Mouse (Mus musculus): ENCODE results near the gene Hnrnpl. TPM values are rescaled to one million over a fixed set of nuclear protein-coding genes. Genes with fewer than 3 reads are reported as not detected.
A peak's percentile ranks its signal among the peaks of the same experiment; 100 is the strongest.

Hnrnpl gene
- polyA plus RNA-seq, 1 experiment: 179 TPM

DNA sequence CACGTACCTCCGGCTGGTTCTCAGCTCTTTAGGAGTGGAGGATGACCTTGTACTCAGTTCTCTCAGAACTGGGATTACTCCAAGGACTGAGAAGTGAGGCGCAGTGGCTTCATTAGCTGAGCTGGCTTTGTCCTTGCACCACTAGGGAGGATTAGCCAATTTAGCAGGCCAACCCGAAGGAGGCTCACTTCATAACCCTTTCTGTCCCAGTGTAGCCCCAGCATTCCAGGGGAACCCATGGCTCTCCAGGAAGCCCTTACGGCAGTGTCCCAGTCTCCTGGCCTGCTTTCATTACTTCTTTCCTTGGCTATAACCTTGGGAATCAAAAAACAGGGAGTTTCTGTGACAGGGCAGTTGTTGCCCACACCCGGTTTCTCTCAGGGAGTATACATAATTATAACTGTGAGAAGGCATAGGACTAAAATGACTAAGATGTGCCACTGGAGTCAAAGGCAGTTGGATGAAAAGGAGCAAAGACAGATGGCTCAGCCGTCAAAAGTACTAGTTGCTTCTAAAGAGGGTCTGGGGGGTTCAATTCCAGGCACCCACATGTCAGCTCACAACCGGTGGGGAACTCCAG, 610 bp upstream of the Hnrnpl start:
- Histone ChIP-seq H3K4me1 (ENCODE audit: control insufficient read depth, insufficient read depth, low read length) (peaks cover 17% of the 10 kb centered on the region), H3K4me3 (ENCODE audit: insufficient read depth, low read depth, low read length) (peak overlapping the region; percentile 73), H3K27ac (ENCODE audit: insufficient read depth, low read depth, low read length) (peak overlapping the region; percentile 86)
- 22% methylated on average over 7 of the region's 8 CpGs for WGBS
- TF ChIP-seq CTCF (IDR thresholded peaks at IDR 0.05; ENCODE audit: insufficient read depth, low read depth, low read length): no peak
- TF ChIP-seq POLR2A (IDR thresholded peaks at IDR 0.05; ENCODE audit: insufficient read depth, low read depth, low read length): no peak

GRCm38 (mm10) chr7:28808957-28809393, 634 bp downstream of the Hnrnpl start:
- Histone ChIP-seq H3K27ac (ENCODE audit: insufficient read depth, low read depth, low read length) (peak overlapping the region; percentile 92), H3K4me1 (ENCODE audit: control insufficient read depth, insufficient read depth, low read length) (peaks cover 18% of the 10 kb centered on the region), H3K4me3 (ENCODE audit: insufficient read depth, low read depth, low read length) (peak overlapping the region; percentile 73)
- TF ChIP-seq POLR2A (IDR thresholded peaks at IDR 0.05; ENCODE audit: insufficient read depth, low read depth, low read length): peak; percentile 37; the same call in 1 of the 2 replicates
- TF ChIP-seq CTCF (IDR thresholded peaks at IDR 0.05; ENCODE audit: insufficient read depth, low read depth, low read length): no peak
- WGBS: 1% methylated on average over 30 of the region's 32 CpGs

- H3K4me1 ChIP-seq (ENCODE audit: control insufficient read depth, insufficient read depth, low read length): peaks cover 21% of the 10 kb centered on the region
- TF ChIP-seq POLR2A (IDR thresholded peaks at IDR 0.05; ENCODE audit: insufficient read depth, low read depth, low read length): peak; percentile 16; the same call in 1 of the 2 replicates
- TF ChIP-seq CTCF (IDR thresholded peaks at IDR 0.05; ENCODE audit: insufficient read depth, low read depth, low read length): no peak
- under 1% methylated on average over 35 of the region's 35 CpGs for WGBS
- H3K27ac ChIP-seq (ENCODE audit: insufficient read depth, low read depth, low read length): peak overlapping the region; percentile 87
- H3K4me3 ChIP-seq (ENCODE audit: insufficient read depth, low read depth, low read length): peak overlapping the region; percentile 73
These were observed 1.2 kb downstream of the Hnrnpl start for GRCm38 (mm10) chr7:28809401-28810089.

- WGBS: under 1% methylated on average over 70 of the region's 70 CpGs
- peak overlapping the region; percentile 93 for H3K4me3 ChIP-seq (ENCODE audit: insufficient read depth, low read depth, low read length)
These were observed 2.0 kb downstream of the Hnrnpl start for GRCm38 (mm10) chr7:28810107-28811066.

GRCm38 (mm10) chr7:28811228-28811627, 2.9 kb downstream of the Hnrnpl start:
- H3K4me3 ChIP-seq (ENCODE audit: insufficient read depth, low read depth, low read length): peak overlapping the region; percentile 93
- TF ChIP-seq POLR2A (IDR thresholded peaks at IDR 0.05; ENCODE audit: insufficient read depth, low read depth, low read length) (no peak), CTCF (IDR thresholded peaks at IDR 0.05; ENCODE audit: insufficient read depth, low read depth, low read length) (no peak)
- under 1% methylated on average over 39 of the region's 40 CpGs for WGBS
- H3K27ac ChIP-seq (ENCODE audit: insufficient read depth, low read depth, low read length): peak overlapping the region; percentile 97; the same call in 1 of the 2 replicates
- H3K4me1 ChIP-seq (ENCODE audit: control insufficient read depth, insufficient read depth, low read length): peaks cover 36% of the 10 kb centered on the region

More at GRCm38 (mm10) chr7:28810107-28811066, 2.0 kb downstream of the Hnrnpl start:
- Histone ChIP-seq H3K27ac (ENCODE audit: insufficient read depth, low read depth, low read length) (peak overlapping the region; percentile 97), H3K4me1 (ENCODE audit: control insufficient read depth, insufficient read depth, low read length) (peaks cover 28% of the 10 kb centered on the region)
- TF ChIP-seq CTCF (IDR thresholded peaks at IDR 0.05; ENCODE audit: insufficient read depth, low read depth, low read length) (no peak), POLR2A (IDR thresholded peaks at IDR 0.05; ENCODE audit: insufficient read depth, low read depth, low read length) (peak; percentile 78)

DNA sequence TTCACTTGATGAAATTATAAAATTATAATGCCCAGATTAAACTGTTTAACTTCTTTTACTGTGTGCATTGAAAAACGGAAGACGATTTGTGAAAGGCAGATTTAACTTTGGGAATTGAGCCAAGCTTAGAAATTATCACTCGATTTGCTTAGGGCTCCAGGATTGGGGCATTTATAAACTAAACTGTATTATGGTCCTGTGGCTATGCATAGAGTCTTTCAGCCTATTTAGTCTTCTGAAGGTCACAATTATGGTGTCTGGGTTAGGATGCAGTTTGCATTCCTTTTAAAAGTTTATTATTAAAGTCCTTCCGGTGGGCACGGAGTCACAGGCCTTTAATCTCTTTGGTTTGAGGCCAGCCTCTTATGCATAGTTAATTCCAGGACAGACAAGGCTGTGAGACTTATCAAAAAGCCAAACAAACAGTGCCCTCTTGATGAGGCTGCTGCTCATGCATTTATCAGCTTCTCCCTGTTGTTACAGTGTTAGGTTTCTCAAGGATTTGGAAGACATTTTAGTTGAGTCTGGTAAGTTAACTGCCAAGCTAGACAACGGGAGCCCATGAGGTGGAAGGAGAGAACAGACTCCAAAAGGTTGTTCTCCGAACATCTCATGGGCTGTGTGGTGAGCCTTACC, 3.4 kb downstream of the Hnrnpl start:
- H3K4me1 ChIP-seq (ENCODE audit: control insufficient read depth, insufficient read depth, low read length): peaks cover 41% of the 10 kb centered on the region
- peak overlapping the region; percentile 93 for H3K4me3 ChIP-seq (ENCODE audit: insufficient read depth, low read depth, low read length)
- under 1% methylated on average over 7 of the region's 7 CpGs for WGBS
- H3K27ac ChIP-seq (ENCODE audit: insufficient read depth, low read depth, low read length): no peak overlapping the region
- no peak for TF ChIP-seq CTCF (IDR thresholded peaks at IDR 0.05; ENCODE audit: insufficient read depth, low read depth, low read length)
- no peak for TF ChIP-seq POLR2A (IDR thresholded peaks at IDR 0.05; ENCODE audit: insufficient read depth, low read depth, low read length)

DNA sequence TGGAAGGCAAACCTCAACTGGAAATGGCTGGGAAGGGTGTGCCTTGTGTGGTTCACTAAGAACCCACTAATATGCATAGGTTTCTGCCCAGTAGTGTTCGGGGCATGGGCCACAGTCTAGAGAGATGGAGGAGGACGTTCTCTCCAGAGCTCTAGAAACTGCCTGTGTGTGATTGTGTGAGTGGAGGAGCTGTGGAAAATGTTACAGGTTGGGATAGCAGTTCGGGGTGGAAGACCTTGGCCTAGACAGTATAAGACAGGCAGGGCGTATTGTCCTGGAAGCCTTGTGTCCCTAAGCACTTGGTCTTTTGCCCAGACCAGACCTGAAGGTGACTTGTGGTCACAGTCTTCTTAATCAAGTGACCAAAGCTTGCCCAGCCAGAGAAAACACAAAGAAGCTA, 4.1 kb downstream of the Hnrnpl start:
- Histone ChIP-seq H3K27ac (ENCODE audit: insufficient read depth, low read depth, low read length) (peak overlapping the region; percentile 23; the same call in 1 of the 2 replicates), H3K4me1 (ENCODE audit: control insufficient read depth, insufficient read depth, low read length) (peaks cover 43% of the 10 kb centered on the region), H3K4me3 (ENCODE audit: insufficient read depth, low read depth, low read length) (peak overlapping the region; percentile 32)
- 20% methylated on average over 4 of the region's 4 CpGs for WGBS
- no peak for TF ChIP-seq CTCF (IDR thresholded peaks at IDR 0.05; ENCODE audit: insufficient read depth, low read depth, low read length)
- TF ChIP-seq POLR2A (IDR thresholded peaks at IDR 0.05; ENCODE audit: insufficient read depth, low read depth, low read length): no peak

GRCm38 (mm10) chr7:28812949-28813348, 4.6 kb downstream of the Hnrnpl start:
- no peak for TF ChIP-seq POLR2A (IDR thresholded peaks at IDR 0.05; ENCODE audit: insufficient read depth, low read depth, low read length)
- no peak for TF ChIP-seq CTCF (IDR thresholded peaks at IDR 0.05; ENCODE audit: insufficient read depth, low read depth, low read length)
- WGBS: 46% methylated on average over 5 of the region's 5 CpGs
- Histone ChIP-seq H3K27ac (ENCODE audit: insufficient read depth, low read depth, low read length) (no peak overlapping the region; the same call in 1 of the 2 replicates), H3K4me1 (ENCODE audit: control insufficient read depth, insufficient read depth, low read length) (peaks cover 39% of the 10 kb centered on the region), H3K4me3 (ENCODE audit: insufficient read depth, low read depth, low read length) (no peak overlapping the region; the same call in 1 of the 2 replicates)
